Mouse (Mus musculus): ENCODE results near the gene Trp73. TPM values are rescaled to one million over a fixed set of nuclear protein-coding genes. Genes with fewer than 3 reads are reported as not detected.
A peak's percentile ranks its signal among the peaks of the same experiment; 100 is the strongest.

Trp73 gene
- total and polyA plus RNA-seq, 2 experiments from 2014 or later: not detected

DNA sequence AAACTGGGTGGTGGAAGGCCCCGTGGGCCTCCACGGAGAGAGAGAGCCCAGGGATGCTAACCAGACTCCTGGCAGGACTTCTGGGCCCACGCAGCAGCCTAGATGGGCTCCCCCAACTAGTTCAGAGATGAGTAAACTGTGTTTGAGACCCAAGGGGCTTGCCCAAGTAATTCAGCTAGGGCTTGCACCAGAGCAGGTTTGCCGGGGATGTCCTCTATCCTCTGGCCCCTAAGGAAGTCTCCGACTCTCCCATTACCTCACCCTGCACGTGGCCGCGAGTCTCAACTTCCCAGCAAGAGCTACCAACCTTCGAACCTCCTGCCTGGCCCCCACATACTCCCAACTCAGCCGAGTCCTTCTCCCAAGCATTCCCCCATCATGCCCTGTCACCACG is 30.2 kb downstream of the Trp73 start:
- H3K27me3 ChIP-seq (ENCODE audit: control insufficient read depth, insufficient read depth, low read length): peaks cover 13% of the 10 kb centered on the region
- no peaks in the 10 kb centered on the region for H3K36me3 ChIP-seq (replicated peaks; ENCODE audit: control insufficient read depth, insufficient read depth, low read length)
- no peaks in the 10 kb centered on the region for H3K9me3 ChIP-seq (replicated peaks; ENCODE audit: control insufficient read depth, low read length)
- no peaks in the 10 kb centered on the region for H3K4me1 ChIP-seq (ENCODE audit: control insufficient read depth, insufficient read depth)
- WGBS: 67% methylated on average over 11 of the region's 11 CpGs
- no peak overlapping the region for H3K9ac ChIP-seq (replicated peaks; ENCODE audit: low read depth, low read length)
- no peak overlapping the region for H3K4me2 ChIP-seq (ENCODE audit: low read depth, low read length)
- no peak for ATAC-seq (ENCODE audit: insufficient read depth, low read depth)
- TF ChIP-seq EP300 (IDR thresholded peaks at IDR 0.05; ENCODE audit: low read depth) (no peak), CTCF (IDR thresholded peaks at IDR 0.05; ENCODE audit: low read depth) (no peak)
- H3K4me3 ChIP-seq (ENCODE audit: low read depth, low read length): no peak overlapping the region
- no peak overlapping the region for H3K27ac ChIP-seq (ENCODE audit: low read depth)
- no peak for DNase-seq (ENCODE audit: low spot score)

GRCm38 (mm10) chr4:154109216-154109849 is 30.7 kb downstream of the Trp73 start:
- TF ChIP-seq EP300 (IDR thresholded peaks at IDR 0.05; ENCODE audit: low read depth): no peak
- TF ChIP-seq CTCF (IDR thresholded peaks at IDR 0.05; ENCODE audit: low read depth): no peak
- H3K9ac ChIP-seq (replicated peaks; ENCODE audit: low read depth, low read length): no peak overlapping the region
- H3K4me3 ChIP-seq (ENCODE audit: low read depth, low read length): no peak overlapping the region
- no peaks in the 10 kb centered on the region for H3K4me1 ChIP-seq (ENCODE audit: control insufficient read depth, insufficient read depth)
- H3K9me3 ChIP-seq (replicated peaks; ENCODE audit: control insufficient read depth, low read length): no peaks in the 10 kb centered on the region
- no peak overlapping the region for H3K27ac ChIP-seq (ENCODE audit: low read depth)
- ATAC-seq (ENCODE audit: insufficient read depth, low read depth) (no peak), DNase-seq (ENCODE audit: low spot score) (no peak)
- H3K36me3 ChIP-seq (replicated peaks; ENCODE audit: control insufficient read depth, insufficient read depth, low read length): no peaks in the 10 kb centered on the region
- no peak overlapping the region for H3K4me2 ChIP-seq (ENCODE audit: low read depth, low read length)
- H3K27me3 ChIP-seq (ENCODE audit: control insufficient read depth, insufficient read depth, low read length): peaks cover 15% of the 10 kb centered on the region
- 39% methylated on average over 18 of the region's 18 CpGs for WGBS

- H3K9me3 ChIP-seq (replicated peaks; ENCODE audit: control insufficient read depth, low read length): no peaks in the 10 kb centered on the region
- TF ChIP-seq CTCF (IDR thresholded peaks at IDR 0.05; ENCODE audit: low read depth) (no peak), EP300 (IDR thresholded peaks at IDR 0.05; ENCODE audit: low read depth) (no peak)
- H3K27me3 ChIP-seq (ENCODE audit: control insufficient read depth, insufficient read depth, low read length): peaks cover 30% of the 10 kb centered on the region
- H3K4me1 ChIP-seq (ENCODE audit: control insufficient read depth, insufficient read depth): no peaks in the 10 kb centered on the region
- WGBS: 65% methylated on average over 13 of the region's 13 CpGs
- H3K4me2 ChIP-seq (ENCODE audit: low read depth, low read length): no peak overlapping the region
- no peak overlapping the region for H3K9ac ChIP-seq (replicated peaks; ENCODE audit: low read depth, low read length)
- no peak overlapping the region for H3K4me3 ChIP-seq (ENCODE audit: low read depth, low read length)
- no peak for DNase-seq (ENCODE audit: low spot score)
- ATAC-seq (ENCODE audit: insufficient read depth, low read depth): no peak
- H3K27ac ChIP-seq (ENCODE audit: low read depth): no peak overlapping the region
- no peaks in the 10 kb centered on the region for H3K36me3 ChIP-seq (replicated peaks; ENCODE audit: control insufficient read depth, insufficient read depth, low read length)
Observed at GRCm38 (mm10) chr4:154106497-154107061, 33.4 kb downstream of the Trp73 start.

GRCm38 (mm10) chr4:154105381-154106001 is 34.5 kb downstream of the Trp73 start:
- H3K9ac ChIP-seq (replicated peaks; ENCODE audit: low read depth, low read length): no peak overlapping the region
- H3K27ac ChIP-seq (ENCODE audit: low read depth): no peak overlapping the region
- WGBS: 39% methylated on average over 20 of the region's 20 CpGs
- H3K9me3 ChIP-seq (replicated peaks; ENCODE audit: control insufficient read depth, low read length): no peaks in the 10 kb centered on the region
- H3K27me3 ChIP-seq (ENCODE audit: control insufficient read depth, insufficient read depth, low read length): peaks cover 35% of the 10 kb centered on the region
- no peaks in the 10 kb centered on the region for H3K4me1 ChIP-seq (ENCODE audit: control insufficient read depth, insufficient read depth)
- no peaks in the 10 kb centered on the region for H3K36me3 ChIP-seq (replicated peaks; ENCODE audit: control insufficient read depth, insufficient read depth, low read length)
- peak; percentile 13; the same call in 1 of the 2 replicates for ATAC-seq (ENCODE audit: insufficient read depth, low read depth)
- peak overlapping the region; percentile 14; the same call in 1 of the 2 replicates for H3K4me2 ChIP-seq (ENCODE audit: low read depth, low read length)
- peak; percentile 64 for TF ChIP-seq CTCF (IDR thresholded peaks at IDR 0.05; ENCODE audit: low read depth)
- no peak for TF ChIP-seq EP300 (IDR thresholded peaks at IDR 0.05; ENCODE audit: low read depth)
- H3K4me3 ChIP-seq (ENCODE audit: low read depth, low read length): no peak overlapping the region
- peak; percentile 41 for DNase-seq (ENCODE audit: low spot score)

DNA sequence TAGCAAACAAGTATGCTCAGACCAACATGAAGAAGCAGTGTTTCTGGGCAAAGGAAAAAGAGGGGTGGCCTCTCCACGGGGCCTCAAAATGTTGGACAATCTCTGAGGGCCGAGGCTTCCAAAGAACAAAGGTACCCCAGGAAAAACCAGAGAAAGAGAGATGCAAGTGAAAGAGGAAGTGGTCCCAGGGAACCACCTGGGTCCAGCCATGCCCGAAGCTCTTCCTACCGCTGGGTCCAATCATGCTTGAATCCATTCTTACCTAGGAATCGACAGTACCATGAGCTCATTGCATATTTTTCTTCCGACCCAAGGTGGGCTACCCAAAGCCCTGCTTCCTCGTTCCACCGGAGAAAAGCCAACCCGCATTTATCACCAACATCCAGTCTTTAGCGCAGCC is 36.1 kb downstream of the Trp73 start:
- 74% methylated on average over 10 of the region's 10 CpGs for WGBS
- Histone ChIP-seq H3K27ac (ENCODE audit: low read depth) (no peak overlapping the region), H3K27me3 (ENCODE audit: control insufficient read depth, insufficient read depth, low read length) (peaks cover 41% of the 10 kb centered on the region), H3K4me3 (ENCODE audit: low read depth, low read length) (no peak overlapping the region), H3K36me3 (replicated peaks; ENCODE audit: control insufficient read depth, insufficient read depth, low read length) (no peaks in the 10 kb centered on the region), H3K4me2 (ENCODE audit: low read depth, low read length) (no peak overlapping the region), H3K9ac (replicated peaks; ENCODE audit: low read depth, low read length) (no peak overlapping the region), H3K9me3 (replicated peaks; ENCODE audit: control insufficient read depth, low read length) (no peaks in the 10 kb centered on the region), H3K4me1 (ENCODE audit: control insufficient read depth, insufficient read depth) (no peaks in the 10 kb centered on the region)
- TF ChIP-seq EP300 (IDR thresholded peaks at IDR 0.05; ENCODE audit: low read depth): no peak
- no peak for TF ChIP-seq CTCF (IDR thresholded peaks at IDR 0.05; ENCODE audit: low read depth)
- DNase-seq (ENCODE audit: low spot score): no peak
- ATAC-seq (ENCODE audit: insufficient read depth, low read depth): no peak

Data from heart, postnatal 0 days (tissue).